Mouse (Mus musculus) embryonic facial prominence, embryonic 12.5 days (tissue): ENCODE data around the gene Hcrt. TPM values are rescaled to one million over a fixed set of nuclear protein-coding genes. Genes with fewer than 3 reads are reported as not detected.

Source experiments
- polyA plus RNA-seq: library from polyadenylated mRNA; unstranded; fragments of >200 nt; fragmentation: Nextera tagmentation; extraction: Ambion mirVana; gene quantifications from 2 replicates; pipeline ENCODE4 v1.2.1, GENCODE M21; 2016

The Hcrt gene
- polyA plus RNA-seq, 1 experiment from 2014 or later, result not detected

Other genes with a start within 250 kb of the Hcrt start
- 201 and 203 TPM in 2 replicates for gene Acly, start 234.9 kb downstream of the Hcrt start, polyA plus RNA-seq
- 0.73 and 1.8 TPM in 2 replicates for gene Ttc25, start 217.3 kb downstream of the Hcrt start, polyA plus RNA-seq
- 36.2 and 37.2 TPM in 2 replicates for gene Cnp, start 188.0 kb downstream of the Hcrt start, polyA plus RNA-seq
- gene Nkiras2, start 143.7 kb downstream of the Hcrt start, polyA plus RNA-seq, result 80.6 and 83.7 TPM in 2 replicates
- 280 and 292 TPM in 2 replicates for gene Dnajc7, start 142.8 kb downstream of the Hcrt start, polyA plus RNA-seq
- gene Zfp385c, start 70.5 kb downstream of the Hcrt start, polyA plus RNA-seq, result 1.5 and 2.6 TPM in 2 replicates
- 2.6 and 3.3 TPM in 2 replicates for gene Dhx58, start 58.7 kb downstream of the Hcrt start, polyA plus RNA-seq
- 71.2 and 72.4 TPM in 2 replicates for gene Kat2a, start 50.5 kb downstream of the Hcrt start, polyA plus RNA-seq
- gene Hspb9, start 49.1 kb downstream of the Hcrt start, polyA plus RNA-seq, result 0.33 TPM in 1 of 2 replicates, not detected in the other
- 18.9 and 26.1 TPM in 2 replicates for gene Rab5c, start 24.7 kb downstream of the Hcrt start, polyA plus RNA-seq
- gene Kcnh4, start 3.0 kb downstream of the Hcrt start, polyA plus RNA-seq, result 0.46 and 0.55 TPM in 2 replicates
- 5.9 and 6.3 TPM in 2 replicates for gene Ghdc, start 8.0 kb upstream of the Hcrt start, polyA plus RNA-seq
- 22.7 TPM in 2 replicates for gene Stat5b, start 87.8 kb upstream of the Hcrt start, polyA plus RNA-seq
- 4.4 and 5.5 TPM in 2 replicates for gene Stat5a, start 96.4 kb upstream of the Hcrt start, polyA plus RNA-seq
- 38.4 and 39.4 TPM in 2 replicates for gene Stat3, start 176.6 kb upstream of the Hcrt start, polyA plus RNA-seq
- gene Cavin1, start 208.0 kb upstream of the Hcrt start, polyA plus RNA-seq, result 68.4 and 69.6 TPM in 2 replicates
- gene Atp6v0a1, start 246.5 kb upstream of the Hcrt start, polyA plus RNA-seq, result 32.8 and 33.7 TPM in 2 replicates